Mouse (Mus musculus) ES-Bruce4 (cell line): ENCODE data around the gene Ncor2.

Experiments
- CTCF ChIP-seq: IDR thresholded peaks from one replicate; pipeline ENCODE4 v1.8.1; 2011; ENCODE audit warnings: low read depth, low read length
- POLR2A ChIP-seq: IDR thresholded peaks from one replicate; pipeline ENCODE4 v1.8.1; 2011; ENCODE audit warnings: low read length; ENCODE audit not compliant: insufficient read depth

GRCm38 (mm10) chr5:125053661-125054060, 125.4 kb downstream of the Ncor2 start:
- TF ChIP-seq POLR2A (no peak), CTCF (no peak)
